Mouse (Mus musculus) liver, embryonic 11.5 days (tissue): ENCODE measurements around the gene Elovl3. TPM values are rescaled to one million over a fixed set of nuclear protein-coding genes. Genes with fewer than 3 reads are reported as not detected.
"Not testable (repeated sequence)": the region's sequence is repeated elsewhere in the genome, so short reads cannot be mapped to it uniquely, and the experiment has no call there.

Experiments used
- ATAC-seq: fragments of 200-750 bp; cut with Nextera tagmentation; replicated peaks from 2 replicates; pipeline ENCODE4 v1.8.0; 2017; ENCODE audit warnings: moderate number of reproducible peaks, mild to moderate bottlenecking, moderate TSS enrichment, moderate library complexity; ENCODE audit not compliant: low FRiP score
- DNase-seq: peaks from one replicate; pipeline ENCODE4 v3.0.0-alpha.2; 2017; ENCODE audit warnings: low spot score
- H3K27ac ChIP-seq: fragments of 300-500 bp; sonication (generic); 2 replicates; pipeline ENCODE4 v1.5.1; 2014; ENCODE audit warnings: mild to moderate bottlenecking, low read depth, low read length, control low read depth
- H3K27me3 ChIP-seq: fragments of 300-500 bp; sonication (generic); replicated peaks from 2 replicates; pipeline ENCODE4 v1.6.1; 2014; ENCODE audit warnings: low read length, mixed read lengths; ENCODE audit not compliant: control insufficient read depth, insufficient read depth
- H3K36me3 ChIP-seq: fragments of 300-500 bp; sonication (generic); 2 replicates; pipeline ENCODE4 v1.6.1; 2014; ENCODE audit warnings: mild to moderate bottlenecking, low read length, moderate library complexity, mixed read lengths; ENCODE audit not compliant: control insufficient read depth, insufficient read depth
- H3K4me1 ChIP-seq: fragments of 300-500 bp; sonication (generic); replicated peaks from 2 replicates; pipeline ENCODE4 v1.6.1; 2014; ENCODE audit warnings: low read length, mixed read lengths; ENCODE audit not compliant: control insufficient read depth, insufficient read depth
- H3K4me2 ChIP-seq: fragments of 300-500 bp; sonication (generic); 2 replicates; pipeline ENCODE4 v1.6.1; 2014; ENCODE audit warnings: mild to moderate bottlenecking, control low read depth, moderate library complexity
- H3K4me3 ChIP-seq: fragments of 300-500 bp; sonication (generic); 2 replicates; pipeline ENCODE4 v1.5.1; 2014; ENCODE audit warnings: low read depth, low read length, control low read depth
- H3K9ac ChIP-seq: fragments of 300-500 bp; sonication (generic); 2 replicates; pipeline ENCODE4 v1.6.1; 2014; ENCODE audit warnings: low read depth, low read length, control low read depth
- H3K9me3 ChIP-seq: fragments of 300-500 bp; sonication (generic); 2 replicates; pipeline ENCODE4 v1.6.1; 2016; ENCODE audit warnings: low read length, inconsistent platforms, mixed read lengths; ENCODE audit not compliant: control insufficient read depth
- WGBS: fragments of 180-500 bp; shearing (Covaris S2); extraction: QIAGEN DNeasy Blood & Tissue Kit; methylation state at CpG from one replicate; pipeline ENCODE4 v1.1.7; 2014; 5-methylcytosine and 5-hydroxymethylcytosine counted together
- polyA plus RNA-seq: library from polyadenylated mRNA; unstranded; fragments of >200 nt; fragmentation: Nextera tagmentation; extraction: Ambion mirVana; gene quantifications from 2 replicates; pipeline ENCODE4 v1.2.1, GENCODE M21; 2014

Gene Elovl3
- polyA plus RNA-seq, 1 experiment from 2014 or later: not detected

GRCm38 (mm10) chr19:46141091-46141490 lies 9.4 kb downstream of the Elovl3 start:
- Histone ChIP-seq H3K9ac (no peak overlapping the region), H3K4me3 (no peak overlapping the region), H3K4me1 (peaks cover 12% of the 10 kb centered on the region), H3K4me2 (no peak overlapping the region), H3K36me3 (no peaks in the 10 kb centered on the region), H3K27me3 (peaks cover 85% of the 10 kb centered on the region), H3K27ac (no peak overlapping the region), H3K9me3 (no peaks in the 10 kb centered on the region)
- 33% methylated on average over 6 of the region's 6 CpGs for WGBS
- DNase-seq (no peak), ATAC-seq (no peak)

DNA sequence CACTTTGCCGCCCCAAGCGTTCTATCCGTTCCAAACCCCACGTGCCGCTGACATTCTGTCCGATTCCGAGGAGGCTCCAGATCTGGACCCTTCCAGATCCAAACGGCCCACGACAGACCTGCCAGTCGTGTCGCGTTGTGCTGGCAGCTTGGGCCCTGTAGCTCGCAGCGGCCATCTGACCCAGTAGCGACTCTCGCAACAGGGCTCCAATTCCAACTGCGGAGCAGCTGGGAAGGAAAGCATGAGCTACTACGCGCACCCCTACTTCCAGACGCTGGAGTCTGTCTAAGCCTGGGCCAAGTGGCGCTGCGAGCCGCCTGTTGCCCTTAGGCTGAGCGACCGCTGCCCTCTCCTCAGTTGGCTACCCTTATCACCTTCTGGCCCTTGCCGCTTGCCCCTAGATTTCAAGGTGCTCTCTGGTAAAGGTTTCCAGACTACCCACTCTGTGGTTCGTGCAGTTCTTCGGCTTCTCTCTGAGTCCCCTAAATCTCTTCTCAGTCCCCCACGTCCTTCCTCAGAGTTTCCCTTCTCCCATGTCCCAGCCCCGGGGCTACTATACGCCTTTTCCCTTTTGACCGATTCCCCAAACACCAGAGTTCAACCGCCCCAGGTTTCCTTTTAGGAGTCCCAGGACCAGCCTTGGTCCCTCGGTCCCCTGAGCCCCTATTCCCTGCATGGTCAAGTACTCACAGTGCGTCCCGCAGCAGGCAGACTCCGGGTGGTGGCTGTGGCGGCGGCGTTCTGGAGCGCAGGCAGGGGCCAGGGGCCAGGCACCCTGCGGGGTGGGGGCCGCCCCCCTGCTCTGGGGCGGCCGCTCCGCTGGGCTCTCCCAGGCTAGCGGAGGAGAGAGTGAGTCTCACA lies 16.0 kb downstream of the Elovl3 start, which contains the start of gene Pitx3:
Gene Pitx3 (minus strand): TSS at position 816 of the 861 bp plus-strand sequence.
- WGBS: 3% methylated on average over 44 of the region's 47 CpGs
- no peak within 1 kb of the TSS for H3K27ac ChIP-seq
- DNase-seq (no peak), ATAC-seq (no peak)
- H3K36me3 ChIP-seq: no peaks in the 10 kb centered on the region
- peaks cover 80% of the 10 kb centered on the region for H3K27me3 ChIP-seq
- peaks cover 6% of the 10 kb centered on the region for H3K4me1 ChIP-seq
- no peaks in the 10 kb centered on the region for H3K9me3 ChIP-seq
- H3K4me2 ChIP-seq: peak within 1 kb of the TSS; percentile 99
- no peak within 1 kb of the TSS for H3K9ac ChIP-seq
- H3K4me3 ChIP-seq: peak within 1 kb of the TSS; percentile 63

GRCm38 (mm10) chr19:46148372-46148760 lies 16.7 kb downstream of the Elovl3 start:
- Histone ChIP-seq H3K27ac (no peak overlapping the region), H3K36me3 (no peaks in the 10 kb centered on the region), H3K9me3 (no peaks in the 10 kb centered on the region), H3K4me2 (peak overlapping the region; percentile 99), H3K4me1 (peaks cover 7% of the 10 kb centered on the region), H3K27me3 (peaks cover 73% of the 10 kb centered on the region), H3K9ac (no peak overlapping the region), H3K4me3 (peak overlapping the region; percentile 63)
- under 1% methylated on average over 27 of the region's 27 CpGs for WGBS
- ATAC-seq (peak; percentile 73), DNase-seq (peak; percentile 89)

- Histone ChIP-seq H3K9ac (no peak overlapping the region), H3K27ac (no peak overlapping the region), H3K36me3 (no peaks in the 10 kb centered on the region), H3K27me3 (peaks cover 66% of the 10 kb centered on the region), H3K9me3 (no peaks in the 10 kb centered on the region), H3K4me1 (peaks cover 15% of the 10 kb centered on the region), H3K4me3 (peak overlapping the region; percentile 63; the same call in 1 of the 2 replicates), H3K4me2 (peak overlapping the region; percentile 99)
- 31% methylated on average over 12 of the region's 12 CpGs for WGBS
- ATAC-seq (no peak), DNase-seq (no peak)
These were observed 17.4 kb downstream of the Elovl3 start for GRCm38 (mm10) chr19:46149091-46149490.

- peak; percentile 86 for DNase-seq
- Histone ChIP-seq H3K27me3 (peaks cover 35% of the 10 kb centered on the region), H3K4me1 (peaks cover 15% of the 10 kb centered on the region), H3K4me3 (peak within 1 kb of the TSS; percentile 70), H3K9me3 (no peaks in the 10 kb centered on the region), H3K4me2 (peak within 1 kb of the TSS; percentile 82), H3K9ac (peak within 1 kb of the TSS; percentile 65), H3K36me3 (no peaks in the 10 kb centered on the region), H3K27ac (no peak within 1 kb of the TSS)
- peak; percentile 96 for ATAC-seq
- under 1% methylated on average over 37 of the region's 37 CpGs for whole genome bisulfite sequencing
These were observed 20.6 kb downstream of the Elovl3 start, which contains the start of gene Gbf1 for GRCm38 (mm10) chr19:46152127-46152803. Gene Gbf1, plus strand, starts transcription at chr19:46152509.

- no peak overlapping the region for H3K9ac ChIP-seq
- no peak overlapping the region for H3K27ac ChIP-seq
- DNase-seq: no peak
- H3K9me3 ChIP-seq: no peaks in the 10 kb centered on the region; the same call in 1 of the 2 replicates
- 90% methylated on average over 3 of the region's 3 CpGs for WGBS
- H3K4me1 ChIP-seq: no peaks in the 10 kb centered on the region
- H3K4me2 ChIP-seq: no peak overlapping the region
- H3K27me3 ChIP-seq: no peaks in the 10 kb centered on the region
- no peak for ATAC-seq
- peaks cover 8% of the 10 kb centered on the region for H3K36me3 ChIP-seq
- H3K4me3 ChIP-seq: no peak overlapping the region
These were observed 34.3 kb downstream of the Elovl3 start for GRCm38 (mm10) chr19:46165950-46166349.

- H3K27me3 ChIP-seq, ATAC-seq, DNase-seq, H3K9me3 ChIP-seq, H3K9ac ChIP-seq, H3K4me3 ChIP-seq, H3K4me1 ChIP-seq, H3K4me2 ChIP-seq, H3K27ac ChIP-seq: not testable (repeated sequence)
- peaks cover 12% of the 10 kb centered on the region for H3K36me3 ChIP-seq
- 61% methylated on average over 2 of the region's 2 CpGs for WGBS
These were observed 35.5 kb downstream of the Elovl3 start for GRCm38 (mm10) chr19:46167169-46167568.

DNA sequence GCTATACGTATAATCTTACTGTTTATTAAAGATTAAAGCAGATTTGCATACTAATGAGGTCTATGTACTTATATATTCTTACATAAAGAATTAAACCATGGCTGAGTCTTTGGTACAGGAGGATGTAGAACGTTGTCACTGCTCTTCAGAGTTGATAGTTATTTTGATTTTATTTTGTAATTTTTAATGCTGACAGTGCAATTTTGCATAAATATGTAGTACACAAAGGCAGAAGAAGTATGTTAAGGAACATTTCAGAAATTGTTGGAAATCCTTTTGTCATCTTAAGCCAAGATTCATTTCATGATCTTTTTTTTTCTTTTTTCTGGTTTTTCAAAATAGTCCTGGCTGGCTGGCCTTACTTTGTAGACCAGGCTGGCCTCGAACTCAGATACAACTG lies 37.7 kb downstream of the Elovl3 start:
- H3K27me3 ChIP-seq: no peaks in the 10 kb centered on the region
- no peak overlapping the region for H3K4me2 ChIP-seq
- H3K4me1 ChIP-seq: no peaks in the 10 kb centered on the region
- no peaks in the 10 kb centered on the region for H3K9me3 ChIP-seq
- no peak for ATAC-seq
- H3K4me3 ChIP-seq: no peak overlapping the region
- DNase-seq: no peak
- no peak overlapping the region for H3K27ac ChIP-seq
- peaks cover 6% of the 10 kb centered on the region for H3K36me3 ChIP-seq
- WGBS: 81% methylated on average over 3 of the region's 3 CpGs
- no peak overlapping the region for H3K9ac ChIP-seq
